Mouse (Mus musculus) myocyte (in vitro differentiated cells): Measurements from ENCODE around the gene Mthfsl.
"Not testable (repeated sequence)": the region's sequence is repeated elsewhere in the genome, so short reads cannot be mapped to it uniquely, and the experiment has no call there.

Source experiments
- CEBPB ChIP-seq: IDR thresholded peaks from 2 replicates; pipeline ENCODE4 v1.6.1; 2011; ENCODE audit warnings: mild to moderate bottlenecking, moderate library complexity; ENCODE audit not compliant: poor library complexity, insufficient read depth, severe bottlenecking
- MYOD1 ChIP-seq, 3 experiments: IDR thresholded peaks; one replicate each; pipeline ENCODE4 v1.6.1; 2011; ENCODE audit warnings: control low read depth in 2 of 3, low read depth in 2 of 3, mild to moderate bottlenecking in 2 of 3, moderate library complexity in 1 of 3; ENCODE audit not compliant: insufficient read length in 2 of 3, control insufficient read depth in 1 of 3
- MYOG ChIP-seq, 3 experiments: IDR thresholded peaks; one replicate each; pipeline ENCODE4 v1.6.1; 2011; ENCODE audit warnings: control low read depth in 2 of 3, low read depth in 2 of 3, mild to moderate bottlenecking in 2 of 3; ENCODE audit not compliant: insufficient read length in 2 of 3, control insufficient read depth in 1 of 3, insufficient read depth in 1 of 3
- POLR2A ChIP-seq: IDR thresholded peaks from one replicate; pipeline ENCODE4 v1.6.1; 2011; ENCODE audit warnings: low read depth, mild to moderate bottlenecking, control low read depth, moderate library complexity; ENCODE audit not compliant: insufficient read length
- POLR2AphosphoS2 ChIP-seq: IDR thresholded peaks from one replicate; pipeline ENCODE4 v1.6.1; 2011; ENCODE audit warnings: low read depth, control low read depth; ENCODE audit not compliant: insufficient read length
- TCF12 ChIP-seq: IDR thresholded peaks from one replicate; pipeline ENCODE4 v1.6.1; 2011; ENCODE audit warnings: mild to moderate bottlenecking, control low read depth; ENCODE audit not compliant: poor library complexity, insufficient read depth, severe bottlenecking

DNA sequence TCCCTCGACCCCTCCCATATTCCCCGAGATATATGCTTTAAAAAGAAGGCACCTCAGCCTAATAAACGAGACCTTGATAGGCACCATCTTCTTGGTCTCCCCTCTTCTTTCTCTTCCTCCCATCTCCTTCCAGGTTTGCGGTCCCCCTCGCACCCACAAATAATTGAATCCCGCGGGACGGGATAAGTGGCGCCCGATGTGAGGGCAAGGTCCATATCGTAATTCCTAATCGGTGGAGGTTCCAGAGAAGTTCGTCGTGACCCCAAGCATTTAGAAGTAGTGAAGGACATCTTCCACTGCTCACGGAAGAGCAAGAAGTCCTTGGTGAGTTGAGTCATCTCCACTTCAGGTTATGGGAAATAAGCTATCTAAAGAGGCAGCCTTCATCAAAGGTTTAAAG is 69.4 kb downstream of the Mthfsl start:
- not testable (repeated sequence) for TF ChIP-seq TCF12; POLR2AphosphoS2; POLR2A; MYOD1 (IDR thresholded peaks at IDR 0.05; ENCODE audit: control insufficient read depth in 1 of 3, insufficient read length in 2 of 3, low read depth in 2 of 3); CEBPB; MYOG (IDR thresholded peaks at IDR 0.05; ENCODE audit: control insufficient read depth in 1 of 3, insufficient read depth in 1 of 3, insufficient read length in 2 of 3, low read depth in 2 of 3)
